Mouse (Mus musculus) cerebellum, adult 9-11 months (tissue): ENCODE results near the gene Zfp574.
A peak's percentile ranks its signal among the peaks of the same experiment; 100 is the strongest.

ENCODE experiments used
- DNase-seq: peaks from one replicate; pipeline ENCODE4 v3.0.0; 2022

Zfp574 gene

DNA sequence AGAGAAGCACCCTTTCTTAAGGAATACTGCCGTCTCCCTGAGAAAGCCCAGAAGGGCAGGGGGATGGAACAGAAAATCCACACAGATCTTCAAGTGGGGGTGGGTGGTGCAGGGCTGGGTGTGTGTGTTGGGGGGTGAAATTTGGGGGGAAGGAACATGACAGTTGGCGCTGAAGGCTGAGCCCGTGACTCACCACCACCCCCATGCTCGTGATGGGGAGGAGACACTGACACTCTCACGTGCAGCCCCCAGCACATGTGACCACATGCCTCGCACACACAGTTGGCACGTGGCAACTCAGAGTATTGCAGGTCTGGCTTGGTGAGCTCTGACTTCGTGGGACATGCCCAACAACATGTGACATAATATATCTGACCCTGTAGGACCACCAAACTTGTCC lies 1.6 kb downstream of the Zfp574 start:
- DNase-seq: peak; percentile 58

- peak; percentile 42 for DNase-seq
These were observed 3.9 kb downstream of the Zfp574 start for GRCm38 (mm10) chr7:25076296-25076662.

GRCm38 (mm10) chr7:25076663-25077413 lies 4.5 kb downstream of the Zfp574 start:
- DNase-seq: peak; percentile 100

DNA sequence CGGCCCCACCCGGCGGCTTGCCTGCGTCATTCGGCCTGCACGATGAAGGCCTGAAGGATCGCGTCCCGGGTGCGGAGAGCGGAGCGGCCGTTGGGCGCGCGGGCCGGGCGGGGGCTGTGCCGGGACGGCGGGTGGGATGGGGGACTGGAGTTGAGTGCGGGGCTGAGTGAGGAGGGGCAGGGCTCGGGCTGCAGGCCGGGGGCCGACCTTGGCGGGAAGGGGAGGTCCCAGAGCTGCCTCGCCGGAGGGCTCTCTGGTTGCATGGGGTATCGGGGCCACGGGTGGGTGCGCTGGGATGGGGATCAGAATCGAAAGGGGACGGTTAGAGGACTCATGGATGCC lies 5.0 kb downstream of the Zfp574 start:
- no peak for DNase-seq

GRCm38 (mm10) chr7:25079496-25080026 lies 7.2 kb downstream of the Zfp574 start:
- DNase-seq: peak; percentile 56

GRCm38 (mm10) chr7:25080431-25080830 lies 8.1 kb downstream of the Zfp574 start:
- DNase-seq: no peak

DNA sequence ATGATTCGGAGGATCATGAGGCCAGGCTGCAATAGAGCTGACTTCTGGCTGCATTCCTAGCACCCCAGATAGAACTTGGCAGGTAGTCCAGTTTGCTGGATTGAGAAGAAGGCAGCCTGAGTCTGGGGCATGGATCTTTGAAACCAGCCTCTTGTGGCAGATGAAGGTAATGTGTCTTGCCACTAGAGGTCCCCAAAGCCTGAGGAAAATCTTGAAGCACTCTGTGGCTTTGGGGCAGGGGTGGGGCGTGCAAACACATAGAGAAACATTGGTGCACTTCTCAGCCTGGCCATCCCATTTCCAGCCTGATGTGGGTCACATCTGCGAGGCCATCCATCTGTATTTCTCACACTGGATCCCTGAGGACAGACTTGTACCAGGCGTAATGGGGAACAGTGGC lies 10.1 kb downstream of the Zfp574 start:
- DNase-seq: peak; percentile 52

DNA sequence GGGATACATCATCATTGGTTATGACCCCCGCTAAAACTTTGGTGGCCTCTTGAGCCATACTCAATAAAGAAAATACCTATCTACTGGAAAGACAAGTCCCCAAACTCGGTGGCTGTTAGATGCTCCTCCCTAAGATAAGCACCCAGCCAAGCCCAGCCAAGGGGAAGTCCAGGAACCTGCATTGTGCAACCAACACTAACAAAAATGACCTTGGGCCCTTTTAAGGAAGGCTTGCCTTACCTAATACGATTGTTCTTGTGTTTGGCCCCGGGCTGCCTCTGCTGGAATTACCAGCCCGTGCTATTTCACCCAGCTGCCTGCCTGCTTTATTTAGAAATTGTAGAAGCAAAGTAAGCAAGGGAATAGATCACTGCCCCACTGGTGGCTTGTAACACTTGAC lies 12.3 kb downstream of the Zfp574 start:
- DNase-seq: no peak

DNA sequence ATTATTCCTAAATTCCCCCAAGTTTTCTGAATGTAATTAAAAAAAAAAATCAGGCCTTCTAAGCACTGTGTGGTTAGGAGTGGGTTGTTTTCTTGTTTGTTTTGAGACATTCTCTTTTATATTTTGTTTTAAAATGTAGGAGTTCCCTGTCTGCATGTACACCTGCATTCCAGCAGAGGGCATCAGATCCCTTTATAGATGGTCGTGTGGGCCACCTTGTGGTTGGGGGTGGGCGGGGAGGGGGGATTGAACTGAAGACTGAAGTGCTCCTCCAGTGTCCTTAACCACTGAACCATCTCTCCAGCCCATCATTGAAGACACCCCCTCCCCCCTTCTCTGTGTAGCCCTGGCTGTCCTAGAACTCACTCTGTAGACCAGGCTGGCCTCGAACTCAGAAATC lies 14.3 kb downstream of the Zfp574 start:
- no peak for DNase-seq

DNA sequence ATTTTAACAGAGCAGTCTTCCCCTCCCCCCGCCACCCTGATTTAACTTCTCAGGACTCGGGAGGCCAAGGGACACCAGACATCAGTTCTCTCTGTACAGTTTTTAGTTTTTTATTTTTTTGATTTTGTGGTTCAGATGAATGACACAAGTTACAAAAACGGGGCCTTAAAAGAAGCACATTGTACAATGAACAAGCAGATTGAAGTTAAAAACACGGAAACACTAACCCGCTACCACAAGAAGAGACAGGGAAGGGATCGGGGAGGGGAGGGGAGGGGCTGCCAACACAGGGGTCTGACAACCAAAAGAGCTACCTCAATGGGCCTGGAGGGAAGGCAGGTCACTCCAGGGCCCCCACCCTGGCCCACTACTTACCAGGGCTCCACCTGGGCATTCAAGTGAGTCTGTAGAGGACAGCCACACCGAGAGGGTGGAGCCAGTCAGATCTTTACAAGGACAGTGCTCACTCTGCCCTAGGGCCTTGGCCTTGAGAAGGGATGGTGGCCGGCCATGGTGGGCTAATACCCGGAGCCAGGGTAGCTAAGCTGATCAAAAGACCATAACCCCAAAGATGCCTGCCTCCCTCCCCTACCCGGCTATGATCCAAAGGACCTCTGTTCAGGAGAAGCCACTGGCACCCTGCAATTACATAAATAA lies 15.0 kb downstream of the Zfp574 start:
- no peak for DNase-seq

GRCm38 (mm10) chr7:25087972-25088371 lies 15.6 kb downstream of the Zfp574 start:
- no peak for DNase-seq

- no peak for DNase-seq
These were observed 16.2 kb downstream of the Zfp574 start for GRCm38 (mm10) chr7:25088531-25088930.

- DNase-seq: no peak
These were observed 16.6 kb downstream of the Zfp574 start for GRCm38 (mm10) chr7:25088968-25089367.

- no peak for DNase-seq
These were observed 17.5 kb downstream of the Zfp574 start for GRCm38 (mm10) chr7:25089875-25090274.

DNA sequence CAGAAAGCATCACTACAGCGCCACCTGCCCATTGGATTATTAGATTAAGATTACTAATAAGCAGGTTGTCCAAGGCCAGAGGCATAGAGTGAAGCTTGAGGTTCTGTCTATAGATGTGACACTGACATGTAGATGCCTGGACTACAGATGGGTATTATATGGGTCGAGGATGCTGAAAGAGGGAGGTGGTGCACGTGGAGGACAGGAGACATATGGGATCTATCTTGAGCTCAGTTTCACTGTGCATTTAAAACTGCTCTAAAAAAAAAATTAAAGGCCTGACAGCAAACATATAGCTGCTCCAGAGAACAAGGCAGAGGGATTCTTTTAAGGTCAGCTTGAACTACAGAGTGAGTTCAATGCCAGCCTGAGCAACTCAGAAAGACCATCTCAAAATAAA lies 25.8 kb downstream of the Zfp574 start:
- no peak for DNase-seq

GRCm38 (mm10) chr7:25099581-25099980 lies 27.2 kb downstream of the Zfp574 start:
- no peak for DNase-seq

GRCm38 (mm10) chr7:25105411-25106160 lies 33.2 kb downstream of the Zfp574 start:
- peak; percentile 77 for DNase-seq

DNA sequence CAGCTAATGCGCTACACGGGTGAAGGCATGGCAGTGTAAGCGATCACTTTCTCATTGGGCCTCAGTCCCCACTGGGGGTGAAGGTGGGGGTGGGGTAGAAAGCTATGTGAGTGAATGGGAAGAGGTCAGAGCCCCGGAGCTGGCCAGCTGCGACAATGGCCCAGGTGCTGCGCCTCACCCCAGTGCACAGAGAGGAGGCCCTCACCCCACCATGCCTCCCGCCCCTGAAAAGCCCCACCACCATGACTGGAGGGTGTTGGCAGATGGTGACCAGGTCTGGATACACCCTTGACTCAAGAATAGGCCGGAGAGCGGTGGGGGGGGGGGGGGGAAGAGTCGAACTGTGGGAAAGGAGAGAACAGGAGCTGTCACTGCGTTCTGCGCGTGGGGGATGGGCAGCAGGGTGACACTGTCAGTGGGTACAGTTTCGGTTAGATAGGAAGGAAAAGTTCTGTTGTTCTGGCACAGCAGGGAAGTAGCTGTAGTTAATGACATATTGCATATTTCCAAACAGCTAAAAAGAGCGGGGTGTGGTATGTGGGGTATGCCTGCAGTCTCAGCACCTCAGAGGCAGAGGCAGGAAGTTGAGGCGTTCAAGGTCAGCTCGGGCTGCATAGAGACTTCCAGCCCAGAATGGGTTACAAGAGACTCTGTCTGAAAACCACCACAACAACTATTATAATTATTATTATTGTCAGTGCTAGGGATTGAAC lies 34.6 kb downstream of the Zfp574 start:
- DNase-seq: no peak

- no peak for DNase-seq
These were observed 37.0 kb downstream of the Zfp574 start for GRCm38 (mm10) chr7:25109355-25109754.

- no peak for DNase-seq
These were observed 38.0 kb downstream of the Zfp574 start for GRCm38 (mm10) chr7:25110336-25110735.

DNA sequence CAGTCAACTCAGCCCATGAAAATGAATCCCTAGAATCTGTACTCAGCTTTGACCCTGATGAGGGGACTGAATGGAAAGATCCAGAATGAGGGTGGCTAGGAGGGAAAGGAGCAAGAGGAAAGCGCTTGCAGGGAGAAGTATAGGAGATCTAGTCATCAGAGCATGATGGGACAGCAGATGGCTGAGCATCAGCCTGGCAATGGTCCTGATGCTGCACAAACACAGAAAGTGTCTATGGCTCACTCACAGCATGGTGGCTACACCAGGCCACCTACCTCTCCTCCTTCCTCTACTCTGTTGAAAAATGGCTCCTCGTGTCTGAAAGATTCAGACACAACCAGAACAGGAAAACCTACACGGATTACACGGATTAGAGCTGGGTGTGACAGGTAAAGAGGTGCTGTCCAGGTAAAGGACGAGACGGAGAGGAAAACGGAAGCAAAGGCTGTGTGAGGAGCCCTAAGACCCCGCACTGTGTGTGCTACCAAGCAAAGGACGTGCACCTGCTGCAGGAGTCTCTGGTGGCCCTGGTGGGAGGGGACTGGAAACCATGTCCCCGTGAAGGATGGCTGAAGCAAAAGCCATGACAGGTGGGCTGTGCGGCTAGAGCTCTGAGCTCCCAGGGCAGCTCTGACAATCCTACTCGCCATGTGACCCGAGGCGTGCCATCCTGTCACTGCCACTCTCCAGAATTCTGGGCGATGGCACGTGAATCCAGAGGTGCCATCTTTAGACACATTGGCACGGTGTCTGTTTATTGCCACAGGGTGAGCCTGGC lies 40.0 kb downstream of the Zfp574 start:
- peak; percentile 74 for DNase-seq

- no peak for DNase-seq
These were observed 40.7 kb downstream of the Zfp574 start for GRCm38 (mm10) chr7:25112956-25113603.
